Mouse (Mus musculus): ENCODE measurements around the gene Kpna7.

DNA sequence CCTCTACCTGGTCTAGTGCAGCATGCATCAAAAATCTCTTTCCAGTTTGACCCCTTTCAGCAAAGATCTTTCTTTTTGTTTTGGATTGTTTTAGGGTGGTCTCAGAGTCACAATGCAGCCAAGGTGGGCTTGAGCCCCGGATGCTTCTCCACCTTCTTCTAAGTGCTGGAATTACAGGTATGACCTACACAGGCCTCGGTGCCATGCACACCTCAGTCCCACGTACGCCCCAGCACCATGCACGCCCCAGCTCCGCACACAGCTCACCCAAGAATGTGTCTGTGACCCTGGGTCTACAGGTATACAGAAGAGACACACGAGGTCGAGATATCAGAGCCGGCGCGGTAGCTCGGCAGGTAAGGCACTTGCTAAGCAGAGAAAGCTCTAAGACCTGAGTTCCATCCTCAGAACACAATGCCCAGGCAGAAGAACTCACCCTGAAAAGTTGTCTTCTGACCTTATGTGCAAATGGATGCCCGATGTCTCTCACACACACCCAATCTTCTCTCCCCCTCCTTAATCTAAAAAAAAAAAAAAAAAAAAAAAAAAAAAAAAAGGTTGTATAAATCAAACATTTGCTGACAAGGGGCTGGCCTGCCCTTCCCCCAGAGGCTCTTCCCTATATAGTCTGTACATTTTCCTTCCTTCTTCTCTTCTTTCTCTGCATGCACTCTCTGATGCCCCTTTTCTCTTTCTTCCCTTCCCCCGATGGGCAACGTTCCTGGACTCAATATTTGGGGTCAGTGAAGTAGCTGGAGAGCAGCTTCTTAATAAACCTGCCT, 74.8 kb downstream of the Kpna7 start:
- TF ChIP-seq CTCF (IDR thresholded peaks at IDR 0.05; ENCODE audit: low read depth, low read length), result no peak
- no peak for TF ChIP-seq POLR2A (IDR thresholded peaks at IDR 0.05; ENCODE audit: borderline replicate concordance, low read depth, low read length)
